Mouse (Mus musculus): ENCODE measurements at regions not wholly inside any gene's neighbourhood (a gene's known extent, or its start where the extent isn't known, plus 50 kb on each side); places are given as distances from the start of the nearest gene placed in this dataset.

DNA sequence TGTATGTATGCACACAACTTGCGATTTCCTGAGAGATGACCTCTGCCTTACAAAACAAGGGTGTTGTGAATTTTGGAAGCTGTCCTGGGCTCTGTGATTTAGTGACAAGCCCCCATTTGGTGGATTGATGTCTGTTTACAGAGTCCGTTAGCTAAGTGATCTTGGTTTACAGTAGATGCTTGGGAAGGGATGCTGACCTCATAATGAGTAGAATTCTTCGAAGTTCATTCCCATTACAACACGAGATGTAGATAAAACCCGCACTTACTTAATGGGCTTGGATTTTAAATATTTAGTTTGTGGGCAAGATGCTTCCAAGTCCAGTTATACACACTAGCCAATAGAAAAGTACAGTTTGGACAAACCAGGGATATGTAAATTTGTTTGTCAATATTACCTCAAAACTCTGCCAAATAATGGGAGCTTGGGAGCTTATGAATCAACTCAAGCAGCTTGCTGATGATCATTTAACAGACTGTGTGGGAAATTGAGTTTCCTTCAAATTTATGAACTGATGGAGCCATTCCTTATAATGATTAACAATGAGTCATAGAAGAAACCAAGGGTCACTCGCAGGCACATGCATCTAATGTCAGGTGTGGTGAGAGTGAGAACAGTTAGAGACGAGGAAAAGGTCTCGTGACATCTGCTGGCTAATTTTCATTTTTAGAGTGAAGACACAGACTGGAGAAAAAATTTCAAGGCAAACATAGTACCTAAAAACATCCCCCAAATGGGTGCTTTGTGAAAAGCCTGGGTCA lies 187.4 kb upstream of the Gm15217 start:
- TF ChIP-seq CTCF (IDR thresholded peaks at IDR 0.05; ENCODE audit: insufficient read depth, low read depth, low read length) (no peak), POLR2A (IDR thresholded peaks at IDR 0.05; ENCODE audit: insufficient read depth, low read depth, low read length) (no peak)
